Mouse (Mus musculus): Measurements from ENCODE around the gene Pygm. TPM values are rescaled to one million over a fixed set of nuclear protein-coding genes. Genes with fewer than 3 reads are reported as not detected.

The Pygm gene
- polyA plus RNA-seq, 1 experiment from 2014 or later, result 2.5 TPM

GRCm38 (mm10) chr19:6421211-6421590, 37.0 kb downstream of the Pygm start:
- H3K4me3 ChIP-seq (ENCODE audit: low read depth, low read length), result no peak overlapping the region
- no peaks in the 10 kb centered on the region for H3K36me3 ChIP-seq (replicated peaks; ENCODE audit: insufficient read depth, low read length)
- peaks cover 4% of the 10 kb centered on the region; the same call in 1 of the 2 replicates for H3K4me1 ChIP-seq (ENCODE audit: insufficient read depth)
- no peak overlapping the region for H3K4me2 ChIP-seq (ENCODE audit: low read depth, low read length)
- DNase-seq, result no peak
- no peaks in the 10 kb centered on the region for H3K9me3 ChIP-seq (ENCODE audit: low read length)
- ATAC-seq, result no peak
- no peak overlapping the region for H3K9ac ChIP-seq (replicated peaks)
- TF ChIP-seq CTCF (IDR thresholded peaks at IDR 0.05; ENCODE audit: low read depth), result no peak
- no peak for TF ChIP-seq EP300 (IDR thresholded peaks at IDR 0.05; ENCODE audit: low read depth)
- WGBS (ENCODE audit: insufficient replicate concordance), result 66% methylated on average over 9 of the region's 9 CpGs
- peaks cover 60% of the 10 kb centered on the region for H3K27me3 ChIP-seq (ENCODE audit: insufficient read depth, low read length)
- H3K27ac ChIP-seq (ENCODE audit: low read depth), result no peak overlapping the region

- ATAC-seq, result no peak
- no peak overlapping the region for H3K27ac ChIP-seq (ENCODE audit: low read depth)
- peaks cover 5% of the 10 kb centered on the region for H3K4me1 ChIP-seq (ENCODE audit: insufficient read depth)
- no peak overlapping the region for H3K4me3 ChIP-seq (ENCODE audit: low read depth, low read length)
- H3K9ac ChIP-seq (replicated peaks), result no peak overlapping the region
- no peak for DNase-seq
- 72% methylated on average over 7 of the region's 7 CpGs for WGBS (ENCODE audit: insufficient replicate concordance)
- H3K27me3 ChIP-seq (ENCODE audit: insufficient read depth, low read length), result peaks cover 68% of the 10 kb centered on the region
- no peaks in the 10 kb centered on the region for H3K9me3 ChIP-seq (ENCODE audit: low read length)
- no peak overlapping the region for H3K4me2 ChIP-seq (ENCODE audit: low read depth, low read length)
- no peaks in the 10 kb centered on the region for H3K36me3 ChIP-seq (replicated peaks; ENCODE audit: insufficient read depth, low read length)
- no peak for TF ChIP-seq EP300 (IDR thresholded peaks at IDR 0.05; ENCODE audit: low read depth)
- no peak for TF ChIP-seq CTCF (IDR thresholded peaks at IDR 0.05; ENCODE audit: low read depth)
These were observed 37.8 kb downstream of the Pygm start for GRCm38 (mm10) chr19:6422014-6422413.

GRCm38 (mm10) chr19:6423241-6423640, 39.0 kb downstream of the Pygm start:
- peaks cover 75% of the 10 kb centered on the region for H3K27me3 ChIP-seq (ENCODE audit: insufficient read depth, low read length)
- H3K4me3 ChIP-seq (ENCODE audit: low read depth, low read length), result no peak overlapping the region
- no peaks in the 10 kb centered on the region for H3K36me3 ChIP-seq (replicated peaks; ENCODE audit: insufficient read depth, low read length)
- no peak overlapping the region for H3K9ac ChIP-seq (replicated peaks)
- DNase-seq (no peak), ATAC-seq (no peak)
- 76% methylated on average over 16 of the region's 16 CpGs for WGBS (ENCODE audit: insufficient replicate concordance)
- H3K4me2 ChIP-seq (ENCODE audit: low read depth, low read length), result no peak overlapping the region
- TF ChIP-seq CTCF (IDR thresholded peaks at IDR 0.05; ENCODE audit: low read depth), result no peak
- no peak for TF ChIP-seq EP300 (IDR thresholded peaks at IDR 0.05; ENCODE audit: low read depth)
- no peaks in the 10 kb centered on the region for H3K9me3 ChIP-seq (ENCODE audit: low read length)
- H3K27ac ChIP-seq (ENCODE audit: low read depth), result no peak overlapping the region
- peaks cover 10% of the 10 kb centered on the region for H3K4me1 ChIP-seq (ENCODE audit: insufficient read depth)

- H3K27ac ChIP-seq (ENCODE audit: low read depth), result no peak overlapping the region
- ATAC-seq, result no peak
- H3K9ac ChIP-seq (replicated peaks), result no peak overlapping the region
- no peak for DNase-seq
- no peaks in the 10 kb centered on the region for H3K36me3 ChIP-seq (replicated peaks; ENCODE audit: insufficient read depth, low read length)
- H3K9me3 ChIP-seq (ENCODE audit: low read length), result no peaks in the 10 kb centered on the region
- 56% methylated on average over 8 of the region's 8 CpGs for WGBS (ENCODE audit: insufficient replicate concordance)
- peaks cover 75% of the 10 kb centered on the region for H3K27me3 ChIP-seq (ENCODE audit: insufficient read depth, low read length)
- TF ChIP-seq EP300 (IDR thresholded peaks at IDR 0.05; ENCODE audit: low read depth) (no peak), CTCF (IDR thresholded peaks at IDR 0.05; ENCODE audit: low read depth) (no peak)
- H3K4me1 ChIP-seq (ENCODE audit: insufficient read depth), result peaks cover 11% of the 10 kb centered on the region
- no peak overlapping the region for H3K4me3 ChIP-seq (ENCODE audit: low read depth, low read length)
- no peak overlapping the region for H3K4me2 ChIP-seq (ENCODE audit: low read depth, low read length)
These were observed 40.1 kb downstream of the Pygm start for GRCm38 (mm10) chr19:6424137-6424881.

GRCm38 (mm10) chr19:6425595-6425994, 41.4 kb downstream of the Pygm start:
- Histone ChIP-seq H3K4me3 (ENCODE audit: low read depth, low read length) (no peak overlapping the region), H3K4me1 (ENCODE audit: insufficient read depth) (peaks cover 11% of the 10 kb centered on the region), H3K27me3 (ENCODE audit: insufficient read depth, low read length) (peaks cover 77% of the 10 kb centered on the region), H3K9ac (replicated peaks) (no peak overlapping the region), H3K36me3 (replicated peaks; ENCODE audit: insufficient read depth, low read length) (no peaks in the 10 kb centered on the region), H3K4me2 (ENCODE audit: low read depth, low read length) (no peak overlapping the region), H3K27ac (ENCODE audit: low read depth) (no peak overlapping the region), H3K9me3 (ENCODE audit: low read length) (no peaks in the 10 kb centered on the region)
- WGBS (ENCODE audit: insufficient replicate concordance), result 47% methylated on average over 5 of the region's 5 CpGs
- DNase-seq, result no peak
- no peak for ATAC-seq
- no peak for TF ChIP-seq EP300 (IDR thresholded peaks at IDR 0.05; ENCODE audit: low read depth)
- no peak for TF ChIP-seq CTCF (IDR thresholded peaks at IDR 0.05; ENCODE audit: low read depth)

GRCm38 (mm10) chr19:6426703-6427500, 42.7 kb downstream of the Pygm start:
- no peak for TF ChIP-seq CTCF (IDR thresholded peaks at IDR 0.05; ENCODE audit: low read depth)
- no peak for TF ChIP-seq EP300 (IDR thresholded peaks at IDR 0.05; ENCODE audit: low read depth)
- no peak overlapping the region for H3K4me2 ChIP-seq (ENCODE audit: low read depth, low read length)
- no peak overlapping the region for H3K27ac ChIP-seq (ENCODE audit: low read depth)
- H3K9me3 ChIP-seq (ENCODE audit: low read length), result no peaks in the 10 kb centered on the region
- H3K4me1 ChIP-seq (ENCODE audit: insufficient read depth), result peaks cover 11% of the 10 kb centered on the region
- ATAC-seq (no peak), DNase-seq (peak; percentile 71)
- no peaks in the 10 kb centered on the region for H3K36me3 ChIP-seq (replicated peaks; ENCODE audit: insufficient read depth, low read length)
- 19% methylated on average over 13 of the region's 13 CpGs for WGBS (ENCODE audit: insufficient replicate concordance)
- H3K9ac ChIP-seq (replicated peaks), result no peak overlapping the region
- peaks cover 74% of the 10 kb centered on the region for H3K27me3 ChIP-seq (ENCODE audit: insufficient read depth, low read length)
- no peak overlapping the region for H3K4me3 ChIP-seq (ENCODE audit: low read depth, low read length)
